Mouse (Mus musculus) heart, embryonic 11.5 days (tissue): ENCODE results near the gene Cdc42se2. TPM values are rescaled to one million over a fixed set of nuclear protein-coding genes. Genes with fewer than 3 reads are reported as not detected.

ENCODE experiments used
- ATAC-seq: fragments of 200-750 bp; cut with Nextera tagmentation; replicated peaks from 2 replicates; pipeline ENCODE4 v1.8.0; 2017; ENCODE audit warnings: moderate library complexity; ENCODE audit not compliant: insufficient number of reproducible peaks, low FRiP score, low TSS enrichment
- H3K27ac ChIP-seq: fragments of 300-500 bp; sonication (generic); 2 replicates; pipeline ENCODE4 v1.5.1; 2014; ENCODE audit warnings: mild to moderate bottlenecking, low read depth, low read length
- H3K27me3 ChIP-seq: fragments of 300-500 bp; sonication (generic); 2 replicates; pipeline ENCODE4 v1.6.1; 2014; ENCODE audit warnings: mild to moderate bottlenecking, low read length, mixed read lengths; ENCODE audit not compliant: control insufficient read depth, insufficient read depth
- H3K36me3 ChIP-seq: fragments of 300-500 bp; sonication (generic); 2 replicates; pipeline ENCODE4 v1.6.1; 2014; ENCODE audit warnings: mild to moderate bottlenecking, low read length, moderate library complexity, mixed read lengths; ENCODE audit not compliant: control insufficient read depth, insufficient read depth
- H3K4me1 ChIP-seq: fragments of 300-500 bp; sonication (generic); 2 replicates; pipeline ENCODE4 v1.6.1; 2014; ENCODE audit warnings: low read length; ENCODE audit not compliant: control insufficient read depth, insufficient read depth
- H3K4me2 ChIP-seq: fragments of 300-500 bp; sonication (generic); 2 replicates; pipeline ENCODE4 v1.6.1; 2014; ENCODE audit warnings: mild to moderate bottlenecking, moderate library complexity
- H3K4me3 ChIP-seq: fragments of 300-500 bp; sonication (generic); 2 replicates; pipeline ENCODE4 v1.5.1; 2014; ENCODE audit warnings: low read depth, low read length
- H3K9ac ChIP-seq: fragments of 300-500 bp; sonication (generic); 2 replicates; pipeline ENCODE4 v1.6.1; 2014; ENCODE audit warnings: mild to moderate bottlenecking, low read depth, low read length, moderate library complexity
- H3K9me3 ChIP-seq: fragments of 300-500 bp; sonication (generic); replicated peaks from 2 replicates; pipeline ENCODE4 v1.6.1; 2016; ENCODE audit warnings: low read length; ENCODE audit not compliant: control insufficient read depth
- WGBS: fragments of 180-500 bp; shearing (Covaris S2); extraction: QIAGEN DNeasy Blood & Tissue Kit; methylation state at CpG from one replicate; pipeline ENCODE4 v1.1.7; 2014; ENCODE audit not compliant: insufficient replicate concordance; 5-methylcytosine and 5-hydroxymethylcytosine counted together
- polyA plus RNA-seq: library from polyadenylated mRNA; unstranded; fragments of >200 nt; fragmentation: Nextera tagmentation; extraction: Ambion mirVana; gene quantifications from 2 replicates; pipeline ENCODE4 v1.2.1, GENCODE M21; 2014

The Cdc42se2 gene
- polyA plus RNA-seq, 1 experiment from 2014 or later, result 65.6 TPM

- Histone ChIP-seq H3K36me3 (peaks cover 13% of the 10 kb centered on the region), H3K4me1 (peaks cover 24% of the 10 kb centered on the region), H3K27me3 (no peaks in the 10 kb centered on the region), H3K4me2 (no peak overlapping the region), H3K9me3 (no peaks in the 10 kb centered on the region), H3K27ac (no peak overlapping the region), H3K9ac (no peak overlapping the region), H3K4me3 (no peak overlapping the region)
- no peak for ATAC-seq
- 63% methylated on average over 6 of the region's 6 CpGs for WGBS
Observed at GRCm38 (mm10) chr11:54722057-54722456, 65.4 kb downstream of the Cdc42se2 start.

DNA sequence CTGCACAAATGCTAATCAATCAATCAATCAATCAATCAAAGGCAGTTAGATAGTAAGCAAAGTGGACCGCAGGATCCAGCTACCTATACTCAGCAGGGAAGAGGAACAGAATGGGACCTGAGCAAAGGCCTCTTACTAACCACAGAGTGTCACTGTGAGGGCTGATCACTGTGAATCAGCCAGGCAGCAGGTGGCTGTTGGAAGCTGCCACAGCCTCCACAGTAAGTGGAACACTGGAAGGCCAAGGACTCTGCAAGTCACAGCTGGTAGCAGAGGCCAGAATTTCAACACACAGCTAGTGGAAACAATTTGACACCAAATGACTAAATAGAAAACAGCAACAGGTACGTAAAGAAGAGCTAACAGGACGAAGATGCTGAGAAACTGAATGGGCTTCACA, 68.9 kb downstream of the Cdc42se2 start:
- no peak overlapping the region for H3K4me2 ChIP-seq
- H3K9me3 ChIP-seq, result no peaks in the 10 kb centered on the region
- ATAC-seq, result no peak
- 84% methylated on average over 3 of the region's 3 CpGs for WGBS
- H3K4me3 ChIP-seq, result no peak overlapping the region
- H3K4me1 ChIP-seq, result peaks cover 10% of the 10 kb centered on the region
- H3K27me3 ChIP-seq, result no peaks in the 10 kb centered on the region
- no peak overlapping the region for H3K9ac ChIP-seq
- H3K36me3 ChIP-seq, result peaks cover 24% of the 10 kb centered on the region
- no peak overlapping the region for H3K27ac ChIP-seq

GRCm38 (mm10) chr11:54717893-54718292, 69.6 kb downstream of the Cdc42se2 start:
- peaks cover 10% of the 10 kb centered on the region for H3K4me1 ChIP-seq
- no peaks in the 10 kb centered on the region for H3K27me3 ChIP-seq
- H3K4me2 ChIP-seq, result no peak overlapping the region
- no peaks in the 10 kb centered on the region for H3K9me3 ChIP-seq
- H3K4me3 ChIP-seq, result no peak overlapping the region
- H3K27ac ChIP-seq, result no peak overlapping the region
- ATAC-seq, result no peak
- WGBS, result 81% methylated on average over 3 of the region's 3 CpGs
- peaks cover 22% of the 10 kb centered on the region for H3K36me3 ChIP-seq
- no peak overlapping the region for H3K9ac ChIP-seq

DNA sequence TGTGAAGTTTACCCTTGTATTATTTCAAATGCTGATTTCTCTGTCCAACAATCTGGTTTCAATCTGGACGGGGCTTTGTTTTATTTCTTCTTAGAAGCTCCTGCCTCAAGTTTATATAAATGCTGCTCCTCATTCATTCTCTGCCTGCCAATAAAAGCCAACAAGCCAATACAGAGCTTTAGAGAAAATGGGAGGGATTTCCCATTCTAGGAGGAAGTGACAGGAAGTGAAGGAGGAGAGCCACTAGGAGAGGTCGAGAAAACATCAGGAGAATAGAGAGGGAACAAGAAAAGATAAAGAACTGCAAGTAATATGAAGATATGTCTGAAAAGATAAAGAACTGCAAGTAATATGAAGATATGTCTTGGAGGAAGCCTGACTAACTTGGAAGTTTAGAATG, 74.6 kb downstream of the Cdc42se2 start:
- ATAC-seq, result no peak
- peaks cover 12% of the 10 kb centered on the region for H3K36me3 ChIP-seq
- no peaks in the 10 kb centered on the region for H3K27me3 ChIP-seq
- no peak overlapping the region for H3K9ac ChIP-seq
- H3K4me2 ChIP-seq, result no peak overlapping the region
- no peak overlapping the region for H3K27ac ChIP-seq
- 70% methylated on average over 2 of the region's 2 CpGs for WGBS
- H3K4me1 ChIP-seq, result no peaks in the 10 kb centered on the region
- H3K9me3 ChIP-seq, result no peaks in the 10 kb centered on the region
- H3K4me3 ChIP-seq, result no peak overlapping the region

GRCm38 (mm10) chr11:54710512-54711293, 76.8 kb downstream of the Cdc42se2 start:
- Histone ChIP-seq H3K9me3 (no peaks in the 10 kb centered on the region), H3K4me3 (no peak overlapping the region), H3K4me2 (no peak overlapping the region), H3K9ac (no peak overlapping the region), H3K27me3 (no peaks in the 10 kb centered on the region), H3K27ac (no peak overlapping the region), H3K36me3 (peaks cover 3% of the 10 kb centered on the region), H3K4me1 (no peaks in the 10 kb centered on the region)
- ATAC-seq, result no peak
- 88% methylated on average over 4 of the region's 4 CpGs for WGBS

DNA sequence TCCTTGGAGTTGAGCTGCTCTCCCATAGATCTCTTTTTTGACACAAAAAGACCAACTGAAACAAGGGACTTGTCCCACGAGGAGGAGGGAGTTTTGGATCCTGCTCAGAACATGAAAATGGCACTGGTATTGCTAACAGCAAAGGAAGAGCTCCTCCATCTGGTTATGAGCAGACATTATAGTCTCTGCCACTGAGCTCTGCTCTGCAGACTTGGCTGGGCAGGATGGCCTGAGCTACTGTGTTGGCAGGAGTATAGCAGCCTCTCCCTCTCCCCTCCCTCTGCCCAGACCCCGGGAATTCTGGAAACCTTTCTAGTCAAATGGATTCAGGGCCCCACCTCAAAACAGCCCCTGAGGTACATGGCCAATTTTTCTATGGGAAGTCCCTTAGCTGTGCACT, 77.8 kb downstream of the Cdc42se2 start:
- Histone ChIP-seq H3K4me1 (no peaks in the 10 kb centered on the region), H3K9me3 (no peaks in the 10 kb centered on the region), H3K4me2 (no peak overlapping the region), H3K27me3 (no peaks in the 10 kb centered on the region), H3K36me3 (no peaks in the 10 kb centered on the region; the same call in 1 of the 2 replicates), H3K27ac (no peak overlapping the region), H3K9ac (no peak overlapping the region), H3K4me3 (no peak overlapping the region)
- 49% methylated on average over 2 of the region's 2 CpGs for WGBS
- ATAC-seq, result no peak

- no peak overlapping the region for H3K9ac ChIP-seq
- ATAC-seq, result no peak
- no peak overlapping the region for H3K27ac ChIP-seq
- no peak overlapping the region for H3K4me2 ChIP-seq
- no peaks in the 10 kb centered on the region for H3K4me1 ChIP-seq
- 89% methylated on average over 2 of the region's 2 CpGs for WGBS
- H3K9me3 ChIP-seq, result no peaks in the 10 kb centered on the region
- H3K36me3 ChIP-seq, result no peaks in the 10 kb centered on the region; the same call in 1 of the 2 replicates
- H3K27me3 ChIP-seq, result no peaks in the 10 kb centered on the region
- H3K4me3 ChIP-seq, result no peak overlapping the region
Observed at GRCm38 (mm10) chr11:54708153-54708552, 79.3 kb downstream of the Cdc42se2 start.

DNA sequence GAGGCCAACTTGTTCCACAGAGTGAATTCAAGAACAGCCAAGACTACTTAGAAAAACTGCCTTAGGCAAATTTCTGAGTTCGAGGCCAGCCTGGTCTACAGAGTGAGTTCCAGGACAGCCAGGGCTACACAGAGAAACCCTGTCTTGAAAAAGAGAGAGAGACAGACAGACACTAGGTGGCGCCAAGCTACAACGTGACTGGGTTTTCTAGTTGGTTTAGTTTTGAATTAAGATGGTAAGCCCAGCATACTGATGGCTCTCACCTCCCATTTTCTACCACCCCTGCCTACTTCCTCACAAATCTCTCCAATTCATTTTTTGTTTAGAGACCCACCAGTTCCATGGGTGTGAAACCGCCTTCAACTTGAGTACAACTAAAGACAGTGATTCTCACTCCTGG, 84.2 kb downstream of the Cdc42se2 start:
- Histone ChIP-seq H3K9ac (no peak overlapping the region), H3K9me3 (no peaks in the 10 kb centered on the region), H3K27ac (no peak overlapping the region), H3K4me1 (no peaks in the 10 kb centered on the region), H3K27me3 (no peaks in the 10 kb centered on the region), H3K4me2 (no peak overlapping the region), H3K36me3 (no peaks in the 10 kb centered on the region), H3K4me3 (no peak overlapping the region)
- 35% methylated on average over 4 of the region's 4 CpGs for WGBS
- no peak for ATAC-seq

- no peak overlapping the region for H3K4me3 ChIP-seq
- 86% methylated on average over 8 of the region's 8 CpGs for WGBS
- H3K4me2 ChIP-seq, result no peak overlapping the region
- no peaks in the 10 kb centered on the region for H3K9me3 ChIP-seq
- no peak overlapping the region for H3K27ac ChIP-seq
- H3K27me3 ChIP-seq, result no peaks in the 10 kb centered on the region
- ATAC-seq, result no peak
- H3K36me3 ChIP-seq, result peaks cover 3% of the 10 kb centered on the region
- H3K9ac ChIP-seq, result no peak overlapping the region
- no peaks in the 10 kb centered on the region for H3K4me1 ChIP-seq
Observed at GRCm38 (mm10) chr11:54701848-54702247, 85.6 kb downstream of the Cdc42se2 start.
